Comparison of ENCODE assay signal across 9 mouse cellular contexts in genomic region chr11:5181850-5182404, GRCm38 (mm10). TPM values are rescaled to one million over a fixed set of nuclear protein-coding genes. Genes with fewer than 3 reads are reported as not detected.
A peak's percentile ranks its signal among the peaks of the same experiment; 100 is the strongest.
DNase-seq lines count a peak whose midpoint lies in the region; ATAC-seq and TF ChIP-seq lines count a peak whose summit lies in the region.
"Had no signal": no experiment of that assay in that cellular context is flagged by ENCODE, and none has a peak within 500 bp of the region (broad histone marks: within the 10 kb centered on the region; RNA-seq: fewer than 3 reads in every experiment).

No protein-coding gene starts in this region.

- peaks cover 26% of the 10 kb centered on the region for H3K4me1 ChIP-seq in kidney, embryonic 15.5 days
- no peaks in the 10 kb centered on the region; the same call in none of the 2 replicates for H3K4me1 ChIP-seq in liver, adult 2 months (ENCODE audit: control insufficient read depth, insufficient read depth, low read length)
- H3K4me1 ChIP-seq in thymus, adult 2 months (replicated peaks; ENCODE audit: control insufficient read depth, insufficient read depth, low read length) = peaks cover 65% of the 10 kb centered on the region

- no peak for TF ChIP-seq POLR2A in liver, adult 2 months (IDR thresholded peaks at IDR 0.05; ENCODE audit: extremely low read depth, insufficient read depth, low read length)
- 0 out of 2 replicates have a peak, but pooled peaks have one; percentile 32 for TF ChIP-seq POLR2A in thymus, adult 2 months (IDR thresholded peaks at IDR 0.05; ENCODE audit: control insufficient read depth, extremely low read depth, insufficient read depth, low read length, poor library complexity)

- no peaks in the 10 kb centered on the region for H3K27me3 ChIP-seq in kidney, embryonic 15.5 days
- no peaks in the 10 kb centered on the region for H3K27me3 ChIP-seq in liver, adult 2 months (ENCODE audit: control insufficient read depth, insufficient read depth, low read length)
- no peaks in the 10 kb centered on the region for H3K27me3 ChIP-seq in thymus, adult 2 months (ENCODE audit: control insufficient read depth, insufficient read depth, low read length)
- H3K27me3 ChIP-seq: hindbrain, embryonic 15.5 days had no signal

- no peak overlapping the region for H3K9ac ChIP-seq in kidney, embryonic 15.5 days
- no peak overlapping the region for H3K9ac ChIP-seq in liver, adult 2 months (ENCODE audit: low read depth, low read length)
- H3K9ac ChIP-seq: hindbrain, embryonic 15.5 days had no signal

- DNase-seq in A20 (ENCODE audit: low read depth, low spot score) (peak; percentile 83), WW6 (ENCODE audit: low read depth, low spot score) (peak; percentile 67)
- peak; percentile 86 to 87 for DNase-seq in cerebellum, postnatal 36 days
- DNase-seq in gonadal fat pad, adult 2 months (ENCODE audit: low read depth) = peak; percentile 24
- DNase-seq in liver, adult 2 months (ENCODE audit: extremely low read depth, low read depth, low spot score) = peak; percentile 25
- peak; percentile 53 for DNase-seq in ovary, adult 18-20 months (ENCODE audit: low spot score)
- DNase-seq in thymus, adult 2 months = peak; percentile 97

- peak overlapping the region; percentile 73 for H3K27ac ChIP-seq in kidney, embryonic 15.5 days
- H3K27ac ChIP-seq in liver, adult 2 months (replicated peaks; ENCODE audit: insufficient read depth, low read depth, low read length) = no peak overlapping the region
- peak overlapping the region; percentile 91 for H3K27ac ChIP-seq in thymus, adult 2 months (ENCODE audit: control insufficient read depth, insufficient read depth, low read length)
- H3K27ac ChIP-seq: hindbrain, embryonic 15.5 days had no signal

- H3K4me3 ChIP-seq in kidney, embryonic 15.5 days (replicated peaks) = no peak overlapping the region
- no peak overlapping the region for H3K4me3 ChIP-seq in liver, adult 2 months (ENCODE audit: insufficient read depth, low read depth, low read length)
- no peak overlapping the region for H3K4me3 ChIP-seq in thymus, adult 2 months (ENCODE audit: control insufficient read depth, insufficient read depth, low read length)
- H3K4me3 ChIP-seq: hindbrain, embryonic 15.5 days had no signal

- no peak for ATAC-seq in kidney, embryonic 15.5 days (replicated peaks; ENCODE audit: low FRiP score)

- WGBS in kidney, embryonic 15.5 days = 12% methylated on average over 13 of the region's 13 CpGs
- 25% methylated on average over 13 of the region's 13 CpGs for WGBS in liver, adult 2 months
- 6% methylated on average over 13 of the region's 13 CpGs for WGBS in thymus, adult 2 months

- H3K4me2 ChIP-seq in kidney, embryonic 15.5 days = no peak overlapping the region
- H3K4me2 ChIP-seq: hindbrain, embryonic 15.5 days had no signal

- TF ChIP-seq CTCF in liver, adult 2 months (IDR thresholded peaks at IDR 0.05; ENCODE audit: low read depth, low read length) = peak; percentile 98
- TF ChIP-seq CTCF in thymus, adult 2 months (IDR thresholded peaks at IDR 0.05; ENCODE audit: borderline replicate concordance, control insufficient read depth, extremely low read depth, insufficient read depth, low read length, poor library complexity) = peak; percentile 99

- no peaks in the 10 kb centered on the region for H3K79me2 ChIP-seq in liver, adult 2 months (ENCODE audit: control insufficient read depth, insufficient read depth, low read length)

- H3K36me3 ChIP-seq in kidney, embryonic 15.5 days = no peaks in the 10 kb centered on the region
- H3K36me3 ChIP-seq in liver, adult 2 months (ENCODE audit: control insufficient read depth, insufficient read depth, low read length) = no peaks in the 10 kb centered on the region
- no peaks in the 10 kb centered on the region for H3K36me3 ChIP-seq in thymus, adult 2 months (ENCODE audit: control insufficient read depth, insufficient read depth, low read length)
- H3K36me3 ChIP-seq: hindbrain, embryonic 15.5 days had no signal

- H3K9me3 ChIP-seq in kidney, embryonic 15.5 days (replicated peaks) = no peaks in the 10 kb centered on the region
- H3K9me3 ChIP-seq: hindbrain, embryonic 15.5 days had no signal

RNA-seq across cellular contexts. Expression of gene Emid1, which starts 29.9 kb away (rescaled TPM):
- polyA plus RNA-seq in gonadal fat pad, adult 2 months (2012; rRNA removed) = 120 and 182 TPM in 2 replicates
- 190 and 191 TPM in 2 replicates for polyA plus RNA-seq in kidney, embryonic 15.5 days (2015; fragmentation: Nextera tagmentation; extraction: Ambion mirVana)
- total RNA-seq in liver, adult 2 months (2014; rRNA removed) = 0.20 and 0.28 TPM in 2 replicates
- polyA plus RNA-seq in liver, adult 2 months (2012; rRNA removed) = 0.65 and 0.77 TPM in 2 replicates
- 56.7 and 74.0 TPM in 2 replicates for polyA plus RNA-seq in thymus, adult 2 months (2012; rRNA removed)

Comparison
In these comparisons a context has a peak if more than half of its experiments do, and no peak if none do; other contexts are left out.
1. DNase-seq: peak in every context shown above with its lines; median percentile 97 in thymus, adult 2 months; 86 in cerebellum, postnatal 36 days; 83 in A20; 67 in WW6; 53 in ovary, adult 18-20 months; 25 in liver, adult 2 months; 24 in gonadal fat pad, adult 2 months.
2. RNA of gene Emid1, which starts 29.9 kb away (polyA plus RNA-seq): 190 to 191 TPM in kidney, embryonic 15.5 days, 120 to 182 TPM in gonadal fat pad, adult 2 months and 56.7 to 74.0 TPM in thymus, adult 2 months; 0.65 to 0.77 TPM in liver, adult 2 months; every median in the first group is over 10 times any median in the second.